Mouse (Mus musculus): Measurements from ENCODE around the gene Rhbdd1. TPM values are rescaled to one million over a fixed set of nuclear protein-coding genes. Genes with fewer than 3 reads are reported as not detected.

Rhbdd1 gene
- total RNA-seq, 1 experiment from 2014 or later, result 35.8 TPM

GRCm38 (mm10) chr1:82364047-82364446, 47.8 kb downstream of the Rhbdd1 start:
- no peak for DNase-seq

GRCm38 (mm10) chr1:82364468-82364867, 48.2 kb downstream of the Rhbdd1 start:
- DNase-seq, result no peak

GRCm38 (mm10) chr1:82371636-82372428, 55.6 kb downstream of the Rhbdd1 start:
- no peak for DNase-seq

- DNase-seq, result no peak
These were observed 57.7 kb downstream of the Rhbdd1 start for GRCm38 (mm10) chr1:82373924-82374323.

GRCm38 (mm10) chr1:82374831-82375358, 58.6 kb downstream of the Rhbdd1 start:
- DNase-seq, result no peak

- DNase-seq, result no peak
These were observed 59.2 kb downstream of the Rhbdd1 start for GRCm38 (mm10) chr1:82375452-82375851.

GRCm38 (mm10) chr1:82381946-82382345, 65.7 kb downstream of the Rhbdd1 start:
- no peak for DNase-seq

- DNase-seq, result no peak
These were observed 67.9 kb downstream of the Rhbdd1 start for GRCm38 (mm10) chr1:82384106-82384505.

- no peak for DNase-seq
These were observed 68.8 kb downstream of the Rhbdd1 start for GRCm38 (mm10) chr1:82385054-82385453.

GRCm38 (mm10) chr1:82385827-82386230, 69.6 kb downstream of the Rhbdd1 start:
- no peak for DNase-seq

- no peak for DNase-seq
These were observed 70.8 kb downstream of the Rhbdd1 start for GRCm38 (mm10) chr1:82386814-82387771.

GRCm38 (mm10) chr1:82389371-82389770, 73.1 kb downstream of the Rhbdd1 start:
- DNase-seq, result no peak

- no peak for DNase-seq
These were observed 79.1 kb downstream of the Rhbdd1 start for GRCm38 (mm10) chr1:82395371-82395770.

- DNase-seq, result no peak
These were observed 91.5 kb downstream of the Rhbdd1 start for GRCm38 (mm10) chr1:82407786-82408185.

GRCm38 (mm10) chr1:82409271-82409670, 93.0 kb downstream of the Rhbdd1 start:
- DNase-seq, result no peak

GRCm38 (mm10) chr1:82410548-82410947, 94.3 kb downstream of the Rhbdd1 start:
- DNase-seq, result no peak

GRCm38 (mm10) chr1:82411521-82411920, 95.3 kb downstream of the Rhbdd1 start:
- no peak for DNase-seq

- no peak for DNase-seq
These were observed 95.8 kb downstream of the Rhbdd1 start for GRCm38 (mm10) chr1:82412085-82412484.

- no peak for DNase-seq
These were observed 98.3 kb downstream of the Rhbdd1 start for GRCm38 (mm10) chr1:82414434-82415045.

GRCm38 (mm10) chr1:82415641-82416040, 99.4 kb downstream of the Rhbdd1 start:
- DNase-seq, result no peak

GRCm38 (mm10) chr1:82427729-82428128, 111.5 kb downstream of the Rhbdd1 start:
- no peak for DNase-seq

- peak; percentile 48 for DNase-seq
These were observed 112.8 kb downstream of the Rhbdd1 start for GRCm38 (mm10) chr1:82429061-82429460.
